Mouse (Mus musculus): Measurements from ENCODE around the gene Vax1.

Gene Vax1

DNA sequence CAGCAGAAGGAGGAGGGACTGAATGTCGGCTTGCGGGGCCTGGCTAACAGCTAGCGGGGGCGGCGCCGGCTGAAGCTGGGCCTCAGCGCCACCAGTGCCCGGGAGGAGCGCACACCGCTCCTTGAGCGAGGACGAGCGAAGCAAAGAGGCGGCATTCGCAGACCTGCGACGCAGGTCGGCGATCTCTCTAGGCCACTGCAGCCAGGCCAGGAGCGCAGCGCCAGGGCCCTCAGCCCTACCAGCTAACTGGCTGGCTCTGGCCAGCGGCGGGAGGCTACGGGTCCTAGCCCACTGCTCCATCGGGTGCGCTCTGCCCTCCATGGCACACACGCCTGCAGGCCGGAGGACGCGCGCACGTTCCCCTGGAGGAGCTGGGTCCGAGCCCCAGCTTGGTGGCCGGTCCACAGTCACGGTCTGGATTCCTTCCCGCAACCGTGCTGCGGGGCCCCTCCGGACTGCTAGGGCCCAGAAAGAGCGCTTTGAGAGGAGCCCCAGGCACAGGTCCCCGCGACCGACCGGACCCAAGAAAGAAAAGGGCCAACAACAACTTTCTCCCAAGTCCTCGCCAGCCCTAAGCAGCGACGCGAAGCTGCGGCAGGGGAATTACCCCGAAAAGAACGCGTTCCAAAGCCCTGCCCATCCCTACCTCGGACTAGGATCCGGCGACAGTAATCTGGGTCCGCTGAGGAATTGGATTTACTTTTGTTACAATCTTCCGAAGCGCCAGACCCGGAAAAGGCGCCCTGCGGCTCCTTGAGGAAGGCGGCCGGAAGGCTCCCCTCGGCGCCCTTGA is 517 bp downstream of the Vax1 start:
- DNase-seq (ENCODE audit: low spot score in 2 of 2), result no peak

DNA sequence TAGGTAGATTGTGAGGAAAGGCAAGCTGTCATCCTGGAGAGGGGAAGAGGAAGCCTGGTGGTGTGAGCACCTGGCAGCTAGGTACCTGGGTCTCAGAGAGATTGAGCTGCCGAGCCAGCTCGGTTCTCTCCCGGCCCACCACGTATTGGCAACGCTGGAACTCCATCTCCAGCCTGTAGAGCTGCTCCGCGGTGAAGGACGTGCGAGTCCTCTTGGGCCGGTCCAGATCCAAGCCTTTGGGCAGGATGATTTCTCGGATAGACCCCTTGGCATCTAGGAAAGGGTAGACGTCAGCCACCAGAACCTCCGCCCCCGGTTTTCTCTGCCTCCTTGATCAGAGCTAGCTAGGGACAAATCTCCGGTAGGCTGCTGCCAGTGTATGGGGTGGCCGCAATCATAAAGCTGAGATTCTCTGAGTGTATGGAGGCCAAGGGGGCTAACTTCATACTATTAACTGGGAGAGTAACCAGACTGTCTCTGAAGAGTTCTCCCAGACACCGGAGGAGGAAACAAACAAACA is 1.4 kb downstream of the Vax1 start:
- DNase-seq (ENCODE audit: low spot score in 2 of 2), result no peak

DNA sequence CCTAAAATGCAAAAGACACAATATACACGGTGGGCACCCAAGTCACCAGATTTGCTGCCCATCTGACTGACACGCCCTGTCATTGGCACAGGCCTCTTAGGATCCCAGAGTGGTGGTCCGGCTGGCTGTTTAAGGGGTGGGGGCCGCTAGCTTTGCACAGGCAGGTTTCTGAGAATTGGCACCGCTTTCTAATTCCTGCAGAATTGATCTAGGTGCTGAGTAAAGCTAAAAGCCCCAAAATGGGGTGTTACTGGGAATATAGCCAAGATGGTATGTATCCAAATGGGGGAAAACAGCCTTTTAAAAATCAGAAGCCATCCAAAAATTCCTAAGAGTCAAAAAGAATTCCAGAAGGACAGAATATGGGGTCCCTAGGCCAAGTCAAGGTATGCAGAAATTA is 2.0 kb downstream of the Vax1 start:
- no peak for DNase-seq (ENCODE audit: low spot score in 2 of 2)

DNA sequence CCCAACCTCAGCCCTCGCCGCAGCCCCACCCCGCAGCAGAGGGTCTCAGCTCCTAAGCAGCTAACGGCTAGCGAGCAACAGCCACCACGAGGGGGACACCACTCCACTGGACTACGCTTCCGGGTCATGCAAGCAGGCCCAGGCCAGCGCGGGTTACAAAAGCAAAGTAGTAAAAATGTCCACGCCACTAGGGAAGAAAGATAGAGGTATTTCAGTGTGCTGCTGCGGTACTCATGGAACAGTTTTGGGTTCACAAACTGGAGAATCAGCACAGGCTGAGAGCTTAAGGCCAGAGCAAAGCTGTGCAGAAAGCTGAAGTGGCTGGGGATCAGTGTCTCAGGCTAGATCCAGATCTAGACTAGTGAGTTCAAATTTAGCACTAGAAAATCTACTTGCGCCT is 3.0 kb downstream of the Vax1 start:
- DNase-seq (ENCODE audit: low spot score in 2 of 2), result no peak

DNA sequence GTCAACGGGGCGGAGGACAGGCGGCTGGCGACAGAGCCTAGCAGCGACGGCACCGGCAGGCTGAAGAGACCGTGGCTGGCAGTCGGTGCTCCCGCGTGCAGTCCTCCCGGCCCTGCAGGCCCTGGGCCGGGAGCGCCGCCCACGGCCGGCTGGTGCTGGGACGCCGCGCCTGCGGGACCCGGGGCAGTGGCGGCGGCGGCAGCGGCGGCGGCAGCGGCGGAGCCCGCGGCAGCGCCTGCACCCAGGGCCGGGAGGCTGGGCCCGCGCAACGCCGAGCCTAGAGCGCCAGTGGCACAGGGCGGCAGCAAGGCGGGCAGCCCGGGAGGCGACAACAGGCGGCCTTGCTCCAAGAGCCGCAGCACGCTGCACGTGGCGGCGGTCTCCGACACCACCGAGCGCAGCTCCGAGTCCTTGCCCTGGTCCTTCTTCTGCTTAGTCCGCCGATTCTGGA is 3.5 kb downstream of the Vax1 start:
- no peak for DNase-seq (ENCODE audit: low spot score in 2 of 2)

DNA sequence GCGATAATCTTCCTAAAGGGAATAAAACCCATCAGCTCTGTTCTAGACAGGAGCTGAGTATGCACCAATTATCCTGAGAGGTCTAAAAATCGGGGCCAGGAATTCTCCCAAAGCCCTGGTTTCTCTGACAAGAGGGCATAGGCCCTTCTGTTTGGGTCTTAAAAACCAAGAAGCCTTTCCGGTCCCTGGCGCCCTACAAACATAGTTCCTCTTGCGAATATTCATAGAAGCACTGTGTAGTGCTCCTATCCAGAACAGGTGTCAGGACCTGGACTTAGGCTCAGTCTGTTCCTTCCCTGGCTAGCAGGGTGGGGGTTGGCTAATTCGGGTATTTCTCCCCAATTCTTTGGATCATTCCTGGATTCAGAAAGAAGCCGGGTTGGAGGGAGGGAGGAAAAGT is 4.3 kb downstream of the Vax1 start:
- no peak for DNase-seq (ENCODE audit: low spot score in 2 of 2)

DNA sequence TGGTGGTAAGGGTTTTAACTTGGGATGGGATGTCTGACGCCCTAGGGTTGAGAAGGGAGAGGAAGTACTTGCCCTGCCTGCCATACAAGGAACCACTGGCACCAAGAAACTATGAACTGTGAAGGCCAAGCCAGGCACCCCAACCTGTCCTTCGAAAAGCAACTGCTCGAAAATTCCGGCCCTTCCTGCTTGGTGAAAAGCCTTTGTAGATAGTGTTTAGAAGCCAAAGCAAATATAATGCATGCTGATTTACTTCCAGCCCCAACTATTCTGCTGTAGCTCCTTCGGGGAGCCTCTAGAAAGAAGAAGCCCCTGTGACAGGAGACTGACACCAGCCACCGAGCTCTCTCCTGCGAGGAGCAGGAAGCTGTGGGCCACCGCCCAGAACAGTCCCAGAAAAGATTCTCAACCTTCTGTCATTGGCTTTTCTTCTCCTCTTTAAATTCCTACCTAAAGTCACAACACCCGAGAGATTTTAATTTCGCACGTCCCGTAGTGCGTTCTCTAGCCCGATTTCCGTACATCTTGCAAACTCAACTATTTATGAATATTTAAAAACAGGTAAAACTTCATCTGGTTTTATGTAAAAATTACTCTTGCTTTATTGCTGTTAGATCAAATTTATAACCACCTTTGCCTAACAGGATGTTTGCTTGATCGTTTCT is 4.8 kb downstream of the Vax1 start:
- DNase-seq (ENCODE audit: low spot score in 2 of 2), result no peak

DNA sequence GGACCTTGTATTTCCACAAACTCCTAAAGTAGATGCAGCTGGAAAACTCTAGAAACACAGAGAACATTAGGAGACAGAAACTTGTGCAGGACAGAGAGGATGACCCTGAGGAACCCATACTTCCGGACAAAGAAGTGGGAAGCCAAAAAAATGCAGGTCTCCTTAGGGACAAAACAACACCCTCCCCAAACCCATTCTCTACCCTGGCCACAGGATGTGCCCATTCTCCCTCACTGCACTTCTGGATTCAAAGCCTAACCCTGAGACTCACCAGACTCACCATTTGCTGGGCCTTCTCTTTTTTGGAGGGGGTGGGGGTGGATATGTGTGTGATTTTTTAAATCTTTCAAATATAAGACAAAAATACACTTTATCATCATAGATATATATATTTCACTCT is 5.7 kb downstream of the Vax1 start:
- DNase-seq (ENCODE audit: low spot score in 2 of 2), result no peak

- no peak for DNase-seq (ENCODE audit: low spot score in 2 of 2)
Observed at GRCm38 (mm10) chr19:59156702-59157101, 13.2 kb downstream of the Vax1 start.

DNA sequence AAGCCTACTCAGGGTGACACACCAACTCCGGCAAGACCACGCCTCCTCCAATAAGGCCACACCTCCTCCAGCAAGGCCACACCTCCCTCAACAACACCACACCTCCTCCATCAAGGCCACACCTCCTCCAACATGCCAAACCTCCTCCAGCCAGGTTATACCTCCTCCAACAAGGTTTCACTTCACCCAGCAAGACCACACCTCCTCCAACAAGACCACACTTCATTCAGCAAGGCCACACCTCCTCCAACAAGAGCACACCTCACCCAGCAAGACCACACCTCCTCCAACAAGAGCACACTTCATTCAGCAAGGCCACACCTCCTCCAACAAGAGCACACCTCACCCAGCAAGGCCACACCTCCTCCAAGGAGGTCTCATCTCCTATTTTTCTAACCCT is 15.7 kb downstream of the Vax1 start:
- no peak for DNase-seq (ENCODE audit: low spot score in 2 of 2)

DNA sequence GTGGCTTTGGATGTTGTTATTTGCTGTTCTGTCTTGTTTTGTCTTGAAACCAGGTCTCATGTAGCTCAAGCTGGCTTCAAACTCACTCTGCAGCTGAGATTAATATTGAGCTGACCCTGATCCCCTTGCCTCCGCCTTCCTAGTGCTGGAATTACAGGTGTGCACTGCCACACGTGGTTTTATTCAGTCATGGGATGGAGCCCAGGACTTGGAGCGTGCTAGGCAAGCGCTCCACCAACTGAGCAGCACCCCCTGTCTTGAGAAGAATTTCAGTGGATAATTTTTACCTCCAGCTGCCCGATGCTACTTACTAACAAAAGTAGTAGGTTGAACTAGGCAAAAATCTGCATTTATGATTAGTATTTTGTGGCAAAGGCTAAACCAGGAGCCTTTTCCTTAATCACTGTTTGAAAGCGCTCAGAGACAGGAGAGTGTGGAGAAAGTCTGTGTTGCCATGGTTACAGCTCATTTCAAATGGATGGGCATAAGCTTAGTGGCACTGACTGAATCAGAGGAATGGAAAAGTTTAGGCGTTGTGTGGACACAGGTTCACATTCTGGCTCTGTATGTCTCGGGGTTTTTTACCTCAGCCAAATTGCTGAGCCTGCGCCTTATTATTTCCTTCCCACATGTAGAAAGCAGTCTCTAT is 24.2 kb downstream of the Vax1 start:
- DNase-seq (ENCODE audit: low spot score in 2 of 2), result no peak

- no peak for DNase-seq (ENCODE audit: low spot score in 2 of 2)
Observed at GRCm38 (mm10) chr19:59145064-59145463, 24.8 kb downstream of the Vax1 start.

DNA sequence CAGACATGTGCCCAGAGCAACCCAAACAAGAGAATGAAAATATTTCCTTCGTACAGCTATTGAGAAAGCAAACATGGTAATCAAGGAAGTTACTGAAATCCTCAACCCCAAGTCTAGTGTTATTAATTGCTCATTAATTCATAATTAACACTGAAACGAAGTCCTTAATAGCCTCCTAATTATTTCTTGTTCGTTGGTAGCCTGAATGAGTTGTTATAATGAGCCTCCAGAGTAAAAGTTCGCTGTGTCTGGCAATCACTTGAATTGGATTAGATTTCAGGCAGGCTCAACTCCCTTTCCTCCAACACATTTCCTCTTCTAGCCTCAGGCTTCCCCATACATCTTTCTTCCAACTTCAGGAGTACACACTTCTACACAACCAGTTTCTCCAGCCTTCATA is 27.6 kb downstream of the Vax1 start:
- DNase-seq (ENCODE audit: low spot score in 2 of 2), result no peak

- no peak for DNase-seq (ENCODE audit: low spot score in 2 of 2)
Observed at GRCm38 (mm10) chr19:59135387-59135786, 34.5 kb downstream of the Vax1 start.

GRCm38 (mm10) chr19:59134916-59135315 is 34.9 kb downstream of the Vax1 start:
- no peak for DNase-seq (ENCODE audit: low spot score in 2 of 2)

DNA sequence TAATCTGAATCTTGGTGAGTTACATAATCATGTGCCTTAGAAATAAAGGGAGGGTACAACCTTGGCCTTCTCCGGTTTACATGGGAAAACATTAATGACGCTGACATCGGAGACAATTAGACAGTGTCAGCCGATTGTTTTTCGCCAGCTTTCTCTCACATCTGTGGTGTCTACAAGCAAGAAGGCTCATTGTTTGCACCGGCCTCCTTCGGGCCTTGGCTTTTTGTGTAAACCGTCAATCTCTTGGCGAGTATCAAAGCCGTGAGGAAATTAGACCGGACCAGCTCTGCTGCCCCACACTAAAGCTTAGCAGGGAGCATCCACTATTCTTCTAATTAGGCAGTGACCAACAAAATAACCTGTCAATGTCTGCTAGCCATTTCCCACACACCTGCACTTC is 36.7 kb downstream of the Vax1 start:
- no peak for DNase-seq (ENCODE audit: low spot score in 2 of 2)

DNA sequence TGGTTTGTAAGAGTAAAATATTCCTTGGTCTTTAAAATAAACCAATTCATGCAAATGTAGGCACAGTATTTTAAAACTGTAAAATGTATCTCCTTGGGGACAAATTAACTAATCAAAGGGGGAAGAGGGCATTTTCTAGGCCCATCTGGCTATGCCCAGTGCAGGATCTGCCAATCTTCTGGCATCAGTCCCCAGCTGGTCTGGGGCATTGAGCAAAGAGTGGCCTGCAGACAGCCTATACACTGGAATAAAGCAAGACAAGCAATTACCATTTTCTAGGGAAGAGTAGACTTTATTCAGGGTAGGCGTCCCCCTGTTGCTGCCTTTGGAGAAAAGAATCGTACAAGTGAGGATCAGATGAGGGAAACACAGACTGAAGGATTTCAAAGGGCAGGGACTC is 40.2 kb downstream of the Vax1 start:
- DNase-seq (ENCODE audit: low spot score in 2 of 2), result no peak

GRCm38 (mm10) chr19:59128531-59129204 is 41.2 kb downstream of the Vax1 start:
- DNase-seq (ENCODE audit: low spot score in 2 of 2), result no peak

DNA sequence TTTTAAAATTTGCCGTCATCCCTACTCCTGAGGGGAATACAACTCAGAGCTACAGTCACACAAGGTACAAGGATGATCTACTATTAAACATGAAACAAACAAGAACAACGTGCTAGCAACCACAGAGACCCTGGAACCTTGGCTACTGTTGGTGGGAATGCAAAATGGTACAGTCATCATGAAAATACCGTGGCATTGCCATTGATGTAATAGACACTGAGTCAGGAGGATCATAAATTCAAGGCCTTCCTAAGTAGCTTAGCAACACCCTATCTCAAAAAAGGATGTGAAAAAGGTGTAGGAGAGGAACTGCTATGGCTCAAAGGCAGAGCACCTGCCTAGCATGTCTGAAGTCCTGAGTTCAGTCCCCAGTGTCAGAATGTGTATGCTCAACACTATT is 42.4 kb downstream of the Vax1 start:
- no peak for DNase-seq (ENCODE audit: low spot score in 2 of 2)
